Mouse (Mus musculus) E14TG2a.4 (cell line): ENCODE results near the gene Plcb4.

Source experiments
- CTCF ChIP-seq: conservative IDR thresholded peaks from 2 replicates; pipeline ENCODE4 v1.5.1; 2014; ENCODE audit warnings: low read length
- NANOG ChIP-seq: IDR thresholded peaks from 2 replicates; pipeline ENCODE4 v1.6.1; 2014; ENCODE audit warnings: borderline replicate concordance, low read length, mixed read lengths
- POU5F1 ChIP-seq: IDR thresholded peaks from 2 replicates; pipeline ENCODE4 v1.6.1; 2014; ENCODE audit warnings: low read length, borderline replicate concordance

GRCm38 (mm10) chr2:135792907-135793306 lies 134.1 kb downstream of the Plcb4 start:
- TF ChIP-seq CTCF (no peak), POU5F1 (no peak), NANOG (no peak)
